Mouse (Mus musculus) MEL (cell line): Measurements from ENCODE around the gene Pax3.

Experiments
- EP300 ChIP-seq, 2 experiments: IDR thresholded peaks; 2 replicates each; pipeline ENCODE4 v1.6.1; 2011; ENCODE audit warnings: improper control_type of control experiment in 2 of 2, low read length in 2 of 2, low read depth in 1 of 2, mild to moderate bottlenecking in 1 of 2
- POLR2A ChIP-seq, 2 experiments: IDR thresholded peaks; 2 replicates each; pipeline ENCODE4 v1.6.1; 2011 to 2012; ENCODE audit warnings: low read length in 2 of 2, mild to moderate bottlenecking in 2 of 2, control low read depth in 1 of 2, improper control_type of control experiment in 1 of 2, low read depth in 1 of 2, moderate library complexity in 1 of 2; ENCODE audit not compliant: control insufficient read depth in 1 of 2, insufficient read depth in 1 of 2, poor library complexity in 1 of 2
- TCF12 ChIP-seq: IDR thresholded peaks from 2 replicates; pipeline ENCODE4 v1.6.1; 2014; ENCODE audit warnings: low read depth, mild to moderate bottlenecking, inconsistent platforms, low read length, improper control_type of control experiment, moderate library complexity
- ZC3H11A ChIP-seq: IDR thresholded peaks from 2 replicates; pipeline ENCODE4 v1.6.1; 2012; ENCODE audit warnings: low read depth, mild to moderate bottlenecking, inconsistent platforms, low read length, improper control_type of control experiment

DNA sequence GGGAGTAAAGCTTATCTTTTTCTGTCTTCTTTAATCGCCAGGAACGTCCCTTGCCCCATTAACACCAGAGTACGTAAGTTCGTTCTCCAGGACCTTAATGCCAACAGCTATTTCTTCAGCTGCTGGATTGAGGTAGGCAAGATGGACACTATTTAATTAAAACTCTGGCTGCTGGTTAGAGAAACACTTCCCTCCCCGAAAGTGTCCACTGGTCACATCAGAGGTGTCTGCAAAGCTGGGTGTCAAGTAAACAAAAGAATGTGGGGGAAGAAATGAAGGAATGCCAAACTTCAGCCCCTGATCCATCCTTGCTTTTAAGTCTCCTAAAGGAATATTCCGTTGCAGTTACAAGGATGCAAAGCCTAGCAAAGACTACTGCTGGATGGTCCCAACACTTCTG lies 24.6 kb downstream of the Pax3 start:
- TF ChIP-seq ZC3H11A (no peak), TCF12 (no peak), POLR2A (IDR thresholded peaks at IDR 0.05; ENCODE audit: control insufficient read depth in 1 of 2, insufficient read depth in 1 of 2, low read depth in 1 of 2, low read length in 2 of 2, poor library complexity in 1 of 2) (no peak), EP300 (IDR thresholded peaks at IDR 0.05; ENCODE audit: low read depth in 1 of 2, low read length in 2 of 2) (no peak)
